Mouse (Mus musculus) thymus, adult 18-20 months (tissue): ENCODE measurements around the gene Zfp292.

Source experiments
- DNase-seq, 2 experiments: peaks; one replicate each; pipeline ENCODE4 v3.0.0; 2022; ENCODE audit warnings: mixed read lengths in 2 of 2

Gene Zfp292

GRCm38 (mm10) chr4:34786476-34786875 is 96.3 kb downstream of the Zfp292 start:
- no peak for DNase-seq

GRCm38 (mm10) chr4:34785646-34786045 is 97.1 kb downstream of the Zfp292 start:
- DNase-seq, result no peak

- no peak for DNase-seq
These were observed 97.9 kb downstream of the Zfp292 start for GRCm38 (mm10) chr4:34784865-34785264.

- no peak for DNase-seq
These were observed 100.0 kb downstream of the Zfp292 start for GRCm38 (mm10) chr4:34782730-34783129.

- peak; percentile 71 to 76 for DNase-seq
These were observed 104.9 kb downstream of the Zfp292 start, which contains the start of gene Smim8 for GRCm38 (mm10) chr4:34777677-34778527. Gene Smim8 (minus strand): TSS chr4:34778423.

GRCm38 (mm10) chr4:34771652-34772371 is 110.9 kb downstream of the Zfp292 start:
- no peak for DNase-seq

GRCm38 (mm10) chr4:34756163-34756562 is 126.6 kb downstream of the Zfp292 start, which contains the start of gene Gm136:
Gene Gm136 (minus strand): TSS chr4:34756263.
- no peak for DNase-seq
